Mouse (Mus musculus): Measurements from ENCODE around the gene Ube2g1. TPM values are rescaled to one million over a fixed set of nuclear protein-coding genes. Genes with fewer than 3 reads are reported as not detected.
A peak's percentile ranks its signal among the peaks of the same experiment; 100 is the strongest.
"Not testable (repeated sequence)": the region's sequence is repeated elsewhere in the genome, so short reads cannot be mapped to it uniquely, and the experiment has no call there.

Ube2g1 gene
- total RNA-seq, 2 experiments from 2014 or later: 16.6 to 21.0 TPM

GRCm38 (mm10) chr11:72595010-72595737, 11.9 kb upstream of the Ube2g1 start:
- no peak for ATAC-seq (replicated peaks; ENCODE audit: low FRiP score, poor library complexity, severe bottlenecking)

- no peak for ATAC-seq (replicated peaks; ENCODE audit: low FRiP score, poor library complexity, severe bottlenecking)
These were observed 9.3 kb upstream of the Ube2g1 start for GRCm38 (mm10) chr11:72597780-72598179.

- ATAC-seq (replicated peaks; ENCODE audit: low FRiP score, poor library complexity, severe bottlenecking): peak; percentile 58
These were observed 487 bp downstream of the Ube2g1 start for GRCm38 (mm10) chr11:72607469-72608070.

GRCm38 (mm10) chr11:72608071-72608679, 1.1 kb downstream of the Ube2g1 start:
- ATAC-seq (replicated peaks; ENCODE audit: low FRiP score, poor library complexity, severe bottlenecking): peak; percentile 81

- ATAC-seq (replicated peaks; ENCODE audit: low FRiP score, poor library complexity, severe bottlenecking): no peak
These were observed 2.2 kb downstream of the Ube2g1 start for GRCm38 (mm10) chr11:72609242-72609641.

GRCm38 (mm10) chr11:72614336-72614735, 7.3 kb downstream of the Ube2g1 start:
- ATAC-seq (replicated peaks; ENCODE audit: low FRiP score, poor library complexity, severe bottlenecking): not testable (repeated sequence)

GRCm38 (mm10) chr11:72615931-72616330, 8.8 kb downstream of the Ube2g1 start:
- no peak for ATAC-seq (replicated peaks; ENCODE audit: low FRiP score, poor library complexity, severe bottlenecking)

GRCm38 (mm10) chr11:72618476-72618875, 11.4 kb downstream of the Ube2g1 start:
- no peak for ATAC-seq (replicated peaks; ENCODE audit: low FRiP score, poor library complexity, severe bottlenecking)

- ATAC-seq (replicated peaks; ENCODE audit: low FRiP score, poor library complexity, severe bottlenecking): no peak
These were observed 35.6 kb downstream of the Ube2g1 start for GRCm38 (mm10) chr11:72642730-72643129.

GRCm38 (mm10) chr11:72645386-72645785, 38.3 kb downstream of the Ube2g1 start:
- no peak for ATAC-seq (replicated peaks; ENCODE audit: low FRiP score, poor library complexity, severe bottlenecking)

GRCm38 (mm10) chr11:72650347-72650746, 43.3 kb downstream of the Ube2g1 start:
- no peak for ATAC-seq (replicated peaks; ENCODE audit: low FRiP score, poor library complexity, severe bottlenecking)

- no peak for ATAC-seq (replicated peaks; ENCODE audit: low FRiP score, poor library complexity, severe bottlenecking)
These were observed 52.8 kb downstream of the Ube2g1 start for GRCm38 (mm10) chr11:72659918-72660317.

GRCm38 (mm10) chr11:72660359-72660758, 53.3 kb downstream of the Ube2g1 start:
- ATAC-seq (replicated peaks; ENCODE audit: low FRiP score, poor library complexity, severe bottlenecking): no peak

GRCm38 (mm10) chr11:72664641-72665040, 57.6 kb downstream of the Ube2g1 start:
- ATAC-seq (replicated peaks; ENCODE audit: low FRiP score, poor library complexity, severe bottlenecking): no peak

GRCm38 (mm10) chr11:72670634-72671033, 63.6 kb downstream of the Ube2g1 start:
- no peak for ATAC-seq (replicated peaks; ENCODE audit: low FRiP score, poor library complexity, severe bottlenecking)

GRCm38 (mm10) chr11:72671294-72671988, 64.4 kb downstream of the Ube2g1 start:
- ATAC-seq (replicated peaks; ENCODE audit: low FRiP score, poor library complexity, severe bottlenecking): no peak

GRCm38 (mm10) chr11:72672438-72672837, 65.4 kb downstream of the Ube2g1 start:
- ATAC-seq (replicated peaks; ENCODE audit: low FRiP score, poor library complexity, severe bottlenecking): no peak

GRCm38 (mm10) chr11:72675280-72675679, 68.2 kb downstream of the Ube2g1 start:
- no peak for ATAC-seq (replicated peaks; ENCODE audit: low FRiP score, poor library complexity, severe bottlenecking)

- ATAC-seq (replicated peaks; ENCODE audit: low FRiP score, poor library complexity, severe bottlenecking): no peak
These were observed 73.6 kb downstream of the Ube2g1 start for GRCm38 (mm10) chr11:72680726-72681125.

GRCm38 (mm10) chr11:72683402-72683801, 76.3 kb downstream of the Ube2g1 start:
- no peak for ATAC-seq (replicated peaks; ENCODE audit: low FRiP score, poor library complexity, severe bottlenecking)

Measured in erythroid progenitor cell, adult 5-6 weeks (primary cell).